Mouse (Mus musculus): ENCODE measurements around the gene Ndufb10. TPM values are rescaled to one million over a fixed set of nuclear protein-coding genes. Genes with fewer than 3 reads are reported as not detected.
A peak's percentile ranks its signal among the peaks of the same experiment; 100 is the strongest.

Gene Ndufb10
- polyA plus RNA-seq, 2 experiments, result 162 to 207 TPM

DNA sequence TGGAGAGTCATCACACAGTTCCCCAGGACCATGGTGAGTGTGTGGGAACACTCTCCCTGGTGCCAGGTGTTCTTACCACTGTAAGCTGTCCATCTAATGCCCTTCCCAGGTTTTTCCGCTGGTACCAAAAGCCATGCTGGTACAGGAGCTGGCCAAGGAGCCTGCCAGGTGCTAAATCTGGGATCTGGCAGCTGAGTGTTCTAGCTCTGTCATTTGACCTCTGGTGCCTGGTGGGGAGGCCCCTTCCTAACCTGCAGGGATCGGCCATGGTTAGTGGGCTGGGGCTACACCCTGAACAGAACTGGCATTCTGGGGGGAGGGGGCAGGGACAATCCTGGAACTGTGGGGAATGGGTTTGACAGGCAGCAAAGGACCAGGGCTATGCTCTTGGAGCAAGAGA, 3.3 kb upstream of the Ndufb10 start, which contains the start of gene Rpl3l:
Gene Rpl3l (plus strand): TSS at position 203 of the 400 bp plus-strand sequence.
- ATAC-seq (ENCODE audit: insufficient read depth), result no peak
- no peak for DNase-seq (ENCODE audit: low read depth in 3 of 3, low spot score in 3 of 3)
- Histone ChIP-seq H3K4me2 (ENCODE audit: low read depth) (no peak within 1 kb of the TSS), H3K27me3 (ENCODE audit: control insufficient read depth, insufficient read depth, low read length) (no peaks in the 10 kb centered on the region), H3K4me1 (replicated peaks; ENCODE audit: control insufficient read depth in 2 of 2, insufficient read depth in 2 of 2, low read length in 1 of 2) (peaks cover 7% of the 10 kb centered on the region in 2 experiments), H3K27ac (no peak within 1 kb of the TSS), H3K9me3 (ENCODE audit: control insufficient read depth, low read length) (no peaks in the 10 kb centered on the region), H3K36me3 (replicated peaks; ENCODE audit: control insufficient read depth, insufficient read depth, low read depth) (peaks cover under 1% of the 10 kb centered on the region; the same call in 1 of the 2 replicates), H3K4me3 (ENCODE audit: insufficient read depth in 1 of 2, low read depth in 2 of 2, low read length in 2 of 2) (no peak within 1 kb of the TSS), H3K9ac (replicated peaks) (no peak within 1 kb of the TSS)
- TF ChIP-seq EP300 (IDR thresholded peaks at IDR 0.05; ENCODE audit: low read depth), result no peak
- no peak for TF ChIP-seq CTCF (IDR thresholded peaks at IDR 0.05; ENCODE audit: low read depth)
- 61% methylated on average over 2 of the region's 2 CpGs for WGBS (ENCODE audit: insufficient replicate concordance)

DNA sequence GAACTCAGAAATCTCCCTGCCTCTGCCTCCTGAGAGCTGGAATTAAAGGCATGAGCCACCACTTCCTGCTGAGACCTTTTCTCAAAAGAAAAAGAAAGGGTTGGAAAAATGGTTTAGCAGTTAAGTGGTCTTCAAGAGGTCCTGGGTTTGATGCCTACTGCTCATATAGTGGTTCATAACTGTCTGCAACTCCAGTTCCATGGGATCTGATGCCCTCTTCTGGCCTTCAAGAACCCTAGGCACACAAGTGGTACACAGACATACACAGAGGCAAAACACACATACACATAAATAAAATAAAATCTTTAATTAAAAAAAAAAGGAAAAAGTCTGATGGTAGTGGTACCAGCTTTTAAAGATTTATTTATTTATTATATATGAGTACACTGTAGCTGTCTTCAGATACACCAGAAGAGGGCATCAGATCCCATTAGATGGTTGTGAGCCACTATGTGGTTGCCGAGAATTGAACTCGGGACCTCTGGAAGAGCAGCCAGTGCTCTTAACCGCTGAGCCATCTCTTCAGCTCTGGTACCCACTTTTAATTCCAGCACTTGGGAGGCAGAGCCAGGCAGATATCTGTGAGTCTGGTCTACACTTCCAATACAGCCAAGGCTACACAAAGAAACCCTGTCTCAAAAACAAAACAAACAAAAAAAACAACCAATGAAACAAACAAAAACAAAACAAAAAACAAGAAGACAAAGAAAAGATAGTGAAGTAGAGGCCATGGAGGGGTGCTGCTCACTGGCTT, 1.5 kb upstream of the Ndufb10 start:
- H3K4me1 ChIP-seq (replicated peaks; ENCODE audit: control insufficient read depth in 2 of 2, insufficient read depth in 2 of 2, low read length in 1 of 2), result peaks cover 13 to 18% of the 10 kb centered on the region in 2 experiments
- DNase-seq (ENCODE audit: low read depth in 3 of 3, low spot score in 3 of 3) (no peak), ATAC-seq (ENCODE audit: insufficient read depth) (no peak)
- H3K27ac ChIP-seq, result no peak overlapping the region
- no peak overlapping the region for H3K4me3 ChIP-seq (ENCODE audit: insufficient read depth in 1 of 2, low read depth in 2 of 2, low read length in 2 of 2)
- no peak overlapping the region for H3K4me2 ChIP-seq (ENCODE audit: low read depth)
- H3K9ac ChIP-seq (replicated peaks), result no peak overlapping the region
- peaks cover 16% of the 10 kb centered on the region for H3K36me3 ChIP-seq (replicated peaks; ENCODE audit: control insufficient read depth, insufficient read depth, low read depth)
- WGBS (ENCODE audit: insufficient replicate concordance), result 46% methylated on average over 3 of the region's 3 CpGs
- H3K27me3 ChIP-seq (ENCODE audit: control insufficient read depth, insufficient read depth, low read length), result no peaks in the 10 kb centered on the region
- H3K9me3 ChIP-seq (ENCODE audit: control insufficient read depth, low read length), result no peaks in the 10 kb centered on the region
- TF ChIP-seq EP300 (IDR thresholded peaks at IDR 0.05; ENCODE audit: low read depth) (no peak), CTCF (IDR thresholded peaks at IDR 0.05; ENCODE audit: low read depth) (no peak)

DNA sequence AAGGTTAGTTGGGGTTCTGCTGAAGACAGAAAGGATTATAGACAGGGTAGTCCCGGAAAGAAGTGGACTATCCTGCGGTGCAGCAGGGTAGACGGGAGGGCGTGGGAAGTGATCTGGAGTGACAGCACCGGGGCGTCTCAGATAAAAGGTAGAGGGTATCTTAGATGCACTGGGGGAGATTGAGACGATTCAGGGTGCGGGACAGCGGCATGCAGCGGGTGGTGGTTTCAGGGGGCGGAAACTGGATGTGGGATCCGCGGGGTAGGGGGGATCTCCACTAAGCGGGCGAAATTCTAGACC, 447 bp downstream of the Ndufb10 start:
- H3K27me3 ChIP-seq (ENCODE audit: control insufficient read depth, insufficient read depth, low read length), result no peaks in the 10 kb centered on the region
- no peak for TF ChIP-seq EP300 (IDR thresholded peaks at IDR 0.05; ENCODE audit: low read depth)
- TF ChIP-seq CTCF (IDR thresholded peaks at IDR 0.05; ENCODE audit: low read depth), result no peak
- H3K4me3 ChIP-seq (ENCODE audit: insufficient read depth in 1 of 2, low read depth in 2 of 2, low read length in 2 of 2), result peak overlapping the region; percentile 85 to 96
- peak overlapping the region; percentile 96 for H3K9ac ChIP-seq (replicated peaks)
- H3K4me2 ChIP-seq (ENCODE audit: low read depth), result peak overlapping the region; percentile 92
- peaks cover 16 to 19% of the 10 kb centered on the region in 2 experiments for H3K4me1 ChIP-seq (replicated peaks; ENCODE audit: control insufficient read depth in 2 of 2, insufficient read depth in 2 of 2, low read length in 1 of 2)
- peak overlapping the region; percentile 84 for H3K27ac ChIP-seq
- peaks cover 19% of the 10 kb centered on the region for H3K36me3 ChIP-seq (replicated peaks; ENCODE audit: control insufficient read depth, insufficient read depth, low read depth)
- H3K9me3 ChIP-seq (ENCODE audit: control insufficient read depth, low read length), result no peaks in the 10 kb centered on the region
- peak; percentile 58 for ATAC-seq (ENCODE audit: insufficient read depth)
- WGBS (ENCODE audit: insufficient replicate concordance), result under 1% methylated on average over 15 of the region's 15 CpGs
- DNase-seq (ENCODE audit: low read depth in 3 of 3, low spot score in 3 of 3), result no peak

DNA sequence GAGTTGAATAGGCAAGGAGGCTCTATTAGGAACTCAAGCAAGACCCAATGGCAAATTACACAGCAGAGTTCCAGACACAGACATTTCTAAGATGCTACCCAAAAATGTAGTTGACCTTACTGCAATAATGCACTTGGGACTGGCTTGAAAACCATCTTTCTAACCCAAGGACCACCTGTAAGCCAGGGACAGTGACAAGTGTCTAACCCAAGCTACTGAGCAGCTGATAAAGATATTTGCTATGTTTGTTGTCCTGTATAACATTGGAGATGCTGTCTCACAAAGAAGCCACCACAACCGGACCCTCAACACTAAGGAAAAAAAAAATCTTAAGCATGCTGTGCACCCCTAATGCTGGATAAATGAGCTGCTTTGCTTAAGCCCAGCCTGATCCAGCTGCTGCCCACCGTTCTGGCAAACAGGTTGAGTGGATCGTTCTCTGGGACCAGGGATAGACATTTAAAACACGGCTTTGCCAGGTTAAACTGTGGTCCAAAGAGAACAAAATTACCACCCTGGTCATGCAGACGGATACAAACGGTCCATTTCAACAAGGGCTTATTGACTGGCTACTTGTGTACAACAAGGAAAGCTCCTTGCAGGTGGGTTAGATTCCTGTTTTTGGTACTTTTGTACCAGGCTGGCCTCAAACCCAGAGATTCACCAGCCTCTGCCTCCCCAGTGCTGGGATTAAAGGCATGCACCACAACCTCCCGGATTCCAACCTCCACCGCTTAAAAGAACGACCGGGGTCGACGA, 977 bp downstream of the Ndufb10 start:
- TF ChIP-seq CTCF (IDR thresholded peaks at IDR 0.05; ENCODE audit: low read depth) (no peak), EP300 (IDR thresholded peaks at IDR 0.05; ENCODE audit: low read depth) (no peak)
- ATAC-seq (ENCODE audit: insufficient read depth), result no peak

More for the DNA sequence above, 977 bp downstream of the Ndufb10 start:
- H3K27me3 ChIP-seq (ENCODE audit: control insufficient read depth, insufficient read depth, low read length), result no peaks in the 10 kb centered on the region
- DNase-seq (ENCODE audit: low read depth in 3 of 3, low spot score in 3 of 3), result no peak
- WGBS (ENCODE audit: insufficient replicate concordance), result under 1% methylated on average over 12 of the region's 12 CpGs
- H3K9me3 ChIP-seq (ENCODE audit: control insufficient read depth, low read length), result no peaks in the 10 kb centered on the region
- peaks cover 19% of the 10 kb centered on the region for H3K36me3 ChIP-seq (replicated peaks; ENCODE audit: control insufficient read depth, insufficient read depth, low read depth)
- H3K9ac ChIP-seq (replicated peaks), result peak overlapping the region; percentile 96
- H3K4me1 ChIP-seq (replicated peaks; ENCODE audit: control insufficient read depth in 2 of 2, insufficient read depth in 2 of 2, low read length in 1 of 2), result peaks cover 16 to 23% of the 10 kb centered on the region in 2 experiments
- peak overlapping the region; percentile 92 for H3K4me2 ChIP-seq (ENCODE audit: low read depth)
- H3K4me3 ChIP-seq (ENCODE audit: insufficient read depth in 1 of 2, low read depth in 2 of 2, low read length in 2 of 2), result peak overlapping the region; percentile 85 to 96
- peak overlapping the region; percentile 84 for H3K27ac ChIP-seq
